Mouse (Mus musculus): ENCODE measurements at regions not wholly inside any gene's neighbourhood (a gene's known extent, or its start where the extent isn't known, plus 50 kb on each side); places are given as distances from the start of the nearest gene placed in this dataset.

GRCm38 (mm10) chr2:124930719-124931118 is 137.2 kb upstream of the Slc24a5 start:
- no peak for TF ChIP-seq CTCF (IDR thresholded peaks at IDR 0.05)
- intact Hi-C loops (cut with DNase I), result no loop called here
- H3K27ac ChIP-seq, result no peak overlapping the region
- DNase-seq, result no peak
- H3K4me3 ChIP-seq, result no peak overlapping the region

- no peak for DNase-seq
- H3K4me3 ChIP-seq, result no peak overlapping the region
- no peak overlapping the region for H3K27ac ChIP-seq
- intact Hi-C loops (cut with DNase I), result no loop called here
- TF ChIP-seq CTCF (IDR thresholded peaks at IDR 0.05), result no peak
These were observed 135.4 kb upstream of the Slc24a5 start for GRCm38 (mm10) chr2:124932566-124932965.

- Histone ChIP-seq H3K27ac (no peak overlapping the region), H3K4me3 (no peak overlapping the region)
- intact Hi-C loops (cut with DNase I), result no loop called here
- TF ChIP-seq CTCF (IDR thresholded peaks at IDR 0.05), result no peak
- no peak for DNase-seq
These were observed 134.0 kb upstream of the Slc24a5 start for GRCm38 (mm10) chr2:124933876-124934275.

- intact Hi-C loops (cut with DNase I), result no loop called here
- H3K4me3 ChIP-seq, result no peak overlapping the region
- H3K27ac ChIP-seq, result no peak overlapping the region
- no peak for DNase-seq
- TF ChIP-seq CTCF (IDR thresholded peaks at IDR 0.05), result no peak
These were observed 119.6 kb upstream of the Slc24a5 start for GRCm38 (mm10) chr2:124948263-124948781.

- no peak for TF ChIP-seq CTCF (IDR thresholded peaks at IDR 0.05)
- no peak overlapping the region for H3K27ac ChIP-seq
- no peak for DNase-seq
These were observed 119.1 kb upstream of the Slc24a5 start for GRCm38 (mm10) chr2:124948812-124949211.

GRCm38 (mm10) chr2:124952212-124952611 is 115.7 kb upstream of the Slc24a5 start:
- intact Hi-C loops (cut with DNase I), result no loop called here
- H3K4me3 ChIP-seq, result no peak overlapping the region
- H3K27ac ChIP-seq, result no peak overlapping the region
- TF ChIP-seq CTCF (IDR thresholded peaks at IDR 0.05), result no peak
- DNase-seq, result no peak

More at GRCm38 (mm10) chr2:124948812-124949211, 119.1 kb upstream of the Slc24a5 start:
- intact Hi-C loops (cut with DNase I), result no loop called here
- H3K4me3 ChIP-seq, result no peak overlapping the region

- H3K4me3 ChIP-seq, result no peak overlapping the region
- intact Hi-C loops (cut with DNase I), result no loop called here
- no peak overlapping the region for H3K27ac ChIP-seq
- DNase-seq, result no peak
- no peak for TF ChIP-seq CTCF (IDR thresholded peaks at IDR 0.05)
These were observed 114.9 kb upstream of the Slc24a5 start for GRCm38 (mm10) chr2:124953015-124953414.

GRCm38 (mm10) chr2:124955843-124956242 is 112.1 kb upstream of the Slc24a5 start:
- Histone ChIP-seq H3K27ac (no peak overlapping the region), H3K4me3 (no peak overlapping the region)
- intact Hi-C loops (cut with DNase I), result no loop called here
- no peak for DNase-seq
- no peak for TF ChIP-seq CTCF (IDR thresholded peaks at IDR 0.05)

- intact Hi-C loops (cut with DNase I), result no loop called here
- no peak for DNase-seq
- no peak overlapping the region for H3K27ac ChIP-seq
- no peak for TF ChIP-seq CTCF (IDR thresholded peaks at IDR 0.05)
- no peak overlapping the region for H3K4me3 ChIP-seq
These were observed 108.5 kb upstream of the Slc24a5 start for GRCm38 (mm10) chr2:124959431-124959830.

GRCm38 (mm10) chr2:124971826-124972749 is 95.8 kb upstream of the Slc24a5 start:
- Histone ChIP-seq H3K27ac (no peak overlapping the region), H3K4me3 (no peak overlapping the region)
- no peak for DNase-seq
- intact Hi-C loops (cut with DNase I), result no loop called here
- no peak for TF ChIP-seq CTCF (IDR thresholded peaks at IDR 0.05)

- intact Hi-C loops (cut with DNase I), result no loop called here
- Histone ChIP-seq H3K4me3 (no peak overlapping the region), H3K27ac (no peak overlapping the region)
- TF ChIP-seq CTCF (IDR thresholded peaks at IDR 0.05), result no peak
- DNase-seq, result no peak
These were observed 92.8 kb upstream of the Slc24a5 start for GRCm38 (mm10) chr2:124975106-124975505.

- H3K27ac ChIP-seq, result no peak overlapping the region
- intact Hi-C loops (cut with DNase I), result no loop called here
- no peak overlapping the region for H3K4me3 ChIP-seq
- no peak for DNase-seq
- no peak for TF ChIP-seq CTCF (IDR thresholded peaks at IDR 0.05)
These were observed 76.9 kb upstream of the Slc24a5 start for GRCm38 (mm10) chr2:124990976-124991375.

GRCm38 (mm10) chr2:125015007-125015406 is 52.9 kb upstream of the Slc24a5 start:
- Histone ChIP-seq H3K4me3 (no peak overlapping the region), H3K27ac (no peak overlapping the region)
- intact Hi-C loops (cut with DNase I), result no loop called here
- DNase-seq, result no peak
- no peak for TF ChIP-seq CTCF (IDR thresholded peaks at IDR 0.05)

GRCm38 (mm10) chr2:125016946-125017345 is 51.0 kb upstream of the Slc24a5 start:
- H3K27ac ChIP-seq, result no peak overlapping the region
- no peak for TF ChIP-seq CTCF (IDR thresholded peaks at IDR 0.05)
- DNase-seq, result no peak
- no peak overlapping the region for H3K4me3 ChIP-seq
- intact Hi-C loops (cut with DNase I), result no loop called here
